Mouse (Mus musculus) retina, adult 2 months (tissue): Measurements from ENCODE around the gene Tmem140.
A peak's percentile ranks its signal among the peaks of the same experiment; 100 is the strongest.

Source experiments
- DNase-seq: peaks from one replicate; pipeline ENCODE4 v3.0.0-alpha.2; 2012; ENCODE audit warnings: low read depth, low spot score

Gene Tmem140

GRCm38 (mm10) chr6:34875966-34876834 is 13.3 kb downstream of the Tmem140 start:
- no peak for DNase-seq

GRCm38 (mm10) chr6:34876835-34877156 is 13.8 kb downstream of the Tmem140 start:
- no peak for DNase-seq

DNA sequence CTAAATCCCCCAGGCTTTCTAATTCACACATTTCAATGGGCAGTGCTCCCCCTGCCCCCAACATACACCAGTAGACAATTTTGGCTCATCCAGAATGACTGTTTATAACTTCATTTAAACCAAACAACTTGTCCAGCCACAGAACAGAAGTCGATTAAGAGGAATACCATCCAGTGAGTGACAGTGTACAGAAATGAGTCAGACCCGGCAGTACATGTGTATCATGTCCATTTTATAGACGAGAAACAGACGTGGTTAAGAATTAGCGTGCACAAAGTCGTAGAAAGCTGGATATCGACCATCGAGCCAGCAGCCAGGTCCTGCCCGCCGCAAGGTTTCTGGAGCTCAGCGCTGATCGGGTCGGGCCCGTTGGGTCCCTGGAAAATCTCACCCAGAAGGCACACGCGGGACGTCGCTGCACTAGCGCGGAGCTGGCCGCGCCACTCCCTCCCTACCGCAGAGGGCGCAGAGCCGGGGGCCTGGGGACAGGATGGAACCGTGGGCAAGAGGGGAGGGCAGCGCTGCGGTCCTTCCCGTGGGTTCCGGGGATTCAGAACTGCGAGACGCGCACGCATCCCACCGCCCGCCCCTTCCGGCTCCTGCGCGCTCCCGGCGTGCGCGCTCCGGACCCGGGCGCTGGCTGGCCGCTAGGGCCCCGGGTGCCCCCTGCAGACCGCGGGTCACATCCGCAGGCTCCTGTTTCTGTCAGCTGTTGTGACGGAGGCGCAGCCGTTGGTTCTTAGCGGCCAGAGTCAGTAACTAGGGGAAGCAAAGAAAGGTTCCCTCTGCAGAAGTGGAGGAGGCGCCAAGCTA is 14.8 kb downstream of the Tmem140 start, which contains the start of gene Cyren:
Cyren (minus strand) TSS at position 552 of the 813 bp plus-strand sequence.
- peak; percentile 83 for DNase-seq

DNA sequence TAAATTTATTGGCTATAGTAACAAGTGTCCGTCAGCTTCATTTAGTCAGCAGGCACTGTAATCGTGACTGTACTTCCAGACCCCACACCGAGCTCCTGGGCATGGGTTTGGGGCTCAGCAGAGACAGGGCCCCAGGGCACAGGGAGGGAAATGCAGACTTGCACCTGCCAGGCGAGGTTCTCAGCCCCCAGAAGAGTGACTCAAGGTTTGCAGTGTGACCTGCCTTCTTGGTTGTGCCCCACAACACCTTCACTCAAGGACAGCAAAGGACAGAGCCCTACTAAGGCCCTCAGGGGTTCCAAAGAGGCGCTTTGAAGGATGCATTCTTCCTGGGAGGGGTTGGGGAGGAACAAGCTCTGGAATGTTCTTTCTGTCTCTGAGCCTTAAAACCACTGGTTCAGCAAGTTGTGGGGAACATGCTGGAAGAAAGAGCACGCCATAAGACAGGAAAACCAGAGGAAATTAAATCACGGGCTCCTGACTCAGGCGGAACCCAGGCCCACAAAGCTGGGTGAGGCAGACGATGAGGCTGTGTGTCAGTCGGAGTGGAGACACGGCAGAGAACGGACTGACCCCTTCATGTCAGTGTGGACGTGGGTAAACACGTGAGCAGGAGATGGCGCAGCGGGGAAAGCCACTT is 16.3 kb downstream of the Tmem140 start:
- DNase-seq: no peak

DNA sequence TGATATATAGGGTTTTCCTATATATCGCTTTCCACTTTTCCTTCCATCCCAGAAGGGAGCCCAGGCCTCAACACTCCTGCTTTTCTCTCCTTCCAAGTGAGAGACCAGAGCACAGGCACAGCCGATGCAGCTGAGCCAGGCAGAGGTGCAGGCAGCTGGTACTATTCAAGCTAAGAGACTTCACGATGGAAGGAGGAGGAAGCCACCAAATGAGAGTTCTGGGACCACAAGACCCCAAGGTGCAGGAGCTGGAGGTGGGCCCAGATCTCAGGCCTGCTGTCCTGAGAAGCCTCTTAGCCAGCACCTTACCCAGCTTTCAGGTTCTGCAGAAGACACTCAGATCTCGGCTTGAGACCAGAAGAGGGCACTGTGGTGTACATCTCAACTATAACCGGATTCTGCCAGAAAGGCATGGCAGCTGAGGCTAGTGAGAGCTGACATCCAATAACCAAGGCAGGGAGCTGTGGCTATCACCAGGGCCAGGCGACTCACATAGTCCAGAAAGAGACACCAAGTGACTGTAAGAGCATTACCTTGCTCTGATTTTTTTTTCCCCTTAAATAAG is 17.0 kb downstream of the Tmem140 start:
- DNase-seq: peak; percentile 28

DNA sequence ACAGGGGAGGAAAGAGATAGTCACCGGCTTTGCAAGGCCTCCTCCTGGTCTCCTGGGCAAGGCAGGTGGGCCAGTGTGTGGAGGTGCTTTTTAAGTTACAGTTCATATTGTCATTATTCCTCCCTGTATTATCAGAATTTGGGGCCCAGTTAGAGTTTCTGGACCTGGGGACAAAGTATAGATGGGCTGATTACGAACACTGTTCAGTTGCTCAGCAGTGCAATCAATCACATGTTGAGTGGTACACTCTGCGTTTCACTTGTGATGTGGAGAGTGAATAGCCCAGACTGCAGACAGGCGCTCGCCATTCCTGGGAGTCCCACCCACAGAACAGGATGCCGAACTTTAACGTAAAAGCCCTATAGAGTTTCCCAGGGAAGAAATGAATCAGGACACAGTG is 21.8 kb downstream of the Tmem140 start:
- no peak for DNase-seq

GRCm38 (mm10) chr6:34887131-34887850 is 24.3 kb downstream of the Tmem140 start:
- DNase-seq: no peak

DNA sequence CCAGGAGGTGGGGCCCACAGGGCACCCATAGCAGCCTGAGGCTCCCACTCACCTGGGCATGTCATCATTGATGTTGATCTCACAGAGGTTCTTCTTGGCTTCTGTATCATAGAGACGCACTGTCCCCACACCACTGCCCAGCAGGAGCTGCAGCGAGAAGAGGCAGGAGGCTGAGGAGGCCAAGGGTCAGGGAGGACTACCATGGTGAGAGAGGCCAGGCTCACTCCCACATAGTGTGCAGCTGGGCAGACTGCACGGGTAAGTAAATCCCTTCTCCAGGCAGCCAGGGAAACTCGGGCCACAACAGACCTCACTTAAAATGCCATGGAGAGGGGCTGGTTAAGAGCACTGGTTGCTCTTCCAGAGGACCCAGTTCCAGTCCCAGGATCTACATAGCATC is 26.2 kb downstream of the Tmem140 start:
- DNase-seq: no peak

GRCm38 (mm10) chr6:34895569-34895968 is 32.6 kb downstream of the Tmem140 start:
- no peak for DNase-seq

GRCm38 (mm10) chr6:34896168-34896780 is 33.3 kb downstream of the Tmem140 start:
- no peak for DNase-seq

DNA sequence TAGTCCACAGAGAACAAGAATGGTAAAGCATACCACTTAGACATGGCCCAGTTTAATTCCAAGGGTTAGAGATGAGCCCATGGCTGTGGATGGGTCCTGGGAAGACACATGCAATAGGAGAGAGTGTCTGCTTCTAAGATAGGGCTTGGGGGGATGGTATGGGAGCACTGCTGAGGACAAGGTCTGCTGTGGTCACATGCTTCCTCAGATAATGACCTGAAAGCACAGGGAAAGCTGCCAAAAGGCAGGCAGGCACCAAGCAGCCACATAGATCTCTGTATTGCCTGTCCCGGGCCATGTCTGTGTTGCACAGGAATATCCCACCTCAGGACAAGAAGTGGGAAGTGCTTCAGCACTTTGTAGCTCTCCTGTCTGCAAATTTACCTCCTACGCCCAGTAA is 36.2 kb downstream of the Tmem140 start:
- DNase-seq: no peak

GRCm38 (mm10) chr6:34900990-34901389 is 38.0 kb downstream of the Tmem140 start:
- DNase-seq: no peak

GRCm38 (mm10) chr6:34901911-34902444 is 39.0 kb downstream of the Tmem140 start:
- DNase-seq: no peak

DNA sequence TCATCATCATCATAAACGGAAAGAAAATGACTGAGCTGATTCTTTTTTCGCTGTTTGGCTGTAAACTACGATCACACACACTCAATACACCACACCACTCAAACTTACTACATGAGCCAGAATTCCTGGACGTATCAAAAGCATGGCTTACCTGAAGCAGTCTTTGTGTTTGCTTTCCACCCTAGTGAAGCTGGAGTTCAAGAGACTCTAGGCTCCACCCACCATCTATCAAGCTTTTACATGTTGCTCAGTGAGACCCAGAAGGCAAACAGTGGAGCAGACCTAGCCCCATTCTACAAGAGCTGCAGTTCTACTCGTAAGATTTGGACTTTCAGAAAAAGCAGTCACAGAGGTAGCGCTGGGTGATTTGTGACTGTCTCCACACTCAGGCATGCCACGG is 39.6 kb downstream of the Tmem140 start:
- no peak for DNase-seq

GRCm38 (mm10) chr6:34903441-34903840 is 40.5 kb downstream of the Tmem140 start:
- DNase-seq: no peak

- no peak for DNase-seq
Measured at GRCm38 (mm10) chr6:34903851-34904250, 40.9 kb downstream of the Tmem140 start.

GRCm38 (mm10) chr6:34904361-34904760 is 41.4 kb downstream of the Tmem140 start:
- DNase-seq: no peak

GRCm38 (mm10) chr6:34906125-34906524 is 43.2 kb downstream of the Tmem140 start:
- DNase-seq: no peak

DNA sequence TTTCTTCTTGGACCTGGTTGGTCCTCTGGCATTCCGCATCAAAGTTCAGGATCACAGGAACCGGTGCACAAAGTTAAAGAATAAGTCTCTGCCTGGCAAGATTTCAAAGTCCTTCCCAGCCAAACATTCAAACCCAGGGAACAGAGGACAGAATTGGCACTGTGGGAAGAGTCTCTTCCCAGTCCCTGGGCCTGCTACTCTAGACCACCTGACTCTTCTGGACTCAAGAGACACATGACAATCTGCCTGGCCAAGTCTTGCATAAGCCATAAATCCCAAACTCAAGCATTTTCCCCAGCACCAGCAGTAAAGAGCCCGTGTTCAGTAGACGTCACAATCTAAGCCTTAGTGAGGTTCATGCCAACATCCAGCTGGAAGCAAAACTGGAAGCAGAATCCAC is 43.7 kb downstream of the Tmem140 start:
- DNase-seq: no peak

DNA sequence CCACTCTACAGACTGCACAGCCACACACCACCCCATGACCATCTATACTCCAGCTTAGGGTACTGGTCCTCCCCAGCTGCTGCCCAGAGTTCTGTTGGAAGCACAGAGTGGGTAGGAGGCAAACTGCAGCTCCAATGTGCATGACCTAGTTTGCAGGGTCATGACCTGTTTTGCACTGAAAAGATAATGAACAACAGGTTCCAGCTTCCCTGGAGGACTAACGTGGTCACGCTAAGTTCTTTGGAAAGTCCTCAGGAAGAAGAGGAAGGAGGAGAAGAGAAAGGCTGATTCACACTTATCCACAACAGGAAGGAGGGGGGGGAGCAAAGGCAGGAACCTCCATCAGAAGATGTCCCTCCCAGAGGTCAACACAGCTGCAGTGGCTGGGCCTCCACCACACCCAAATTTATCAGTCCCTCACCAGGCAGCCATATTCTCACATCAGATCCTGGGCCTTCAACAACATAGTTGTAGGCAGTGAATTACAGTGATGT is 44.2 kb downstream of the Tmem140 start:
- DNase-seq: no peak
